Mouse (Mus musculus): ENCODE data around the gene 3110021N24Rik. TPM values are rescaled to one million over a fixed set of nuclear protein-coding genes. Genes with fewer than 3 reads are reported as not detected.

The 3110021N24Rik gene
- polyA plus RNA-seq, 1 experiment from 2014 or later, result 1.8 TPM

- Histone ChIP-seq H3K36me3 (no peaks in the 10 kb centered on the region), H3K4me2 (no peak overlapping the region), H3K9ac (no peak overlapping the region), H3K4me1 (replicated peaks) (peaks cover 9% of the 10 kb centered on the region), H3K4me3 (no peak overlapping the region), H3K27ac (no peak overlapping the region), H3K27me3 (no peaks in the 10 kb centered on the region), H3K9me3 (replicated peaks) (no peaks in the 10 kb centered on the region)
- 39% methylated on average over 4 of the region's 4 CpGs for whole genome bisulfite sequencing
- no peak for ATAC-seq (replicated peaks; ENCODE audit: insufficient number of reproducible peaks, insufficient read depth, low FRiP score, low read depth)
These were observed 77.3 kb downstream of the 3110021N24Rik start for GRCm38 (mm10) chr4:108796701-108797100.

GRCm38 (mm10) chr4:108798083-108798830 lies 78.8 kb downstream of the 3110021N24Rik start:
- Histone ChIP-seq H3K27me3 (no peaks in the 10 kb centered on the region), H3K36me3 (no peaks in the 10 kb centered on the region), H3K4me2 (no peak overlapping the region), H3K9ac (no peak overlapping the region), H3K4me3 (no peak overlapping the region), H3K27ac (no peak overlapping the region), H3K9me3 (replicated peaks) (no peaks in the 10 kb centered on the region), H3K4me1 (replicated peaks) (peaks cover 11% of the 10 kb centered on the region)
- 50% methylated on average over 2 of the region's 2 CpGs for WGBS
- no peak for ATAC-seq (replicated peaks; ENCODE audit: insufficient number of reproducible peaks, insufficient read depth, low FRiP score, low read depth)

- 0 out of 2 replicates have a peak, but pooled peaks cover 2% of the 10 kb centered on the region for H3K4me1 ChIP-seq (replicated peaks)
- H3K4me3 ChIP-seq, result no peak overlapping the region
- H3K36me3 ChIP-seq, result no peaks in the 10 kb centered on the region
- H3K27me3 ChIP-seq, result no peaks in the 10 kb centered on the region
- ATAC-seq (replicated peaks; ENCODE audit: insufficient number of reproducible peaks, insufficient read depth, low FRiP score, low read depth), result no peak
- H3K4me2 ChIP-seq, result no peak overlapping the region
- 85% methylated on average over 2 of the region's 2 CpGs for WGBS
- H3K9ac ChIP-seq, result no peak overlapping the region
- H3K9me3 ChIP-seq (replicated peaks), result no peaks in the 10 kb centered on the region
- no peak overlapping the region for H3K27ac ChIP-seq
These were observed 84.1 kb downstream of the 3110021N24Rik start for GRCm38 (mm10) chr4:108803535-108803934.

GRCm38 (mm10) chr4:108811142-108811541 lies 91.7 kb downstream of the 3110021N24Rik start:
- 62% methylated on average over 4 of the region's 4 CpGs for WGBS
- Histone ChIP-seq H3K9ac (no peak overlapping the region), H3K27ac (no peak overlapping the region), H3K4me1 (replicated peaks) (no peaks in the 10 kb centered on the region), H3K4me2 (no peak overlapping the region), H3K4me3 (no peak overlapping the region), H3K27me3 (no peaks in the 10 kb centered on the region), H3K36me3 (peaks cover 9% of the 10 kb centered on the region; the same call in 1 of the 2 replicates), H3K9me3 (replicated peaks) (no peaks in the 10 kb centered on the region)
- ATAC-seq (replicated peaks; ENCODE audit: insufficient number of reproducible peaks, insufficient read depth, low FRiP score, low read depth), result no peak

GRCm38 (mm10) chr4:108811550-108811949 lies 92.1 kb downstream of the 3110021N24Rik start:
- Histone ChIP-seq H3K9ac (no peak overlapping the region), H3K4me1 (replicated peaks) (no peaks in the 10 kb centered on the region), H3K4me3 (no peak overlapping the region), H3K27me3 (no peaks in the 10 kb centered on the region), H3K9me3 (replicated peaks) (no peaks in the 10 kb centered on the region), H3K36me3 (peaks cover 9% of the 10 kb centered on the region; the same call in 1 of the 2 replicates), H3K27ac (no peak overlapping the region), H3K4me2 (no peak overlapping the region)
- WGBS, result 76% methylated on average over 6 of the region's 6 CpGs
- no peak for ATAC-seq (replicated peaks; ENCODE audit: insufficient number of reproducible peaks, insufficient read depth, low FRiP score, low read depth)

GRCm38 (mm10) chr4:108825677-108826076 lies 106.2 kb downstream of the 3110021N24Rik start:
- Histone ChIP-seq H3K36me3 (peaks cover 59% of the 10 kb centered on the region), H3K4me3 (no peak overlapping the region), H3K27me3 (no peaks in the 10 kb centered on the region), H3K4me2 (no peak overlapping the region), H3K9ac (no peak overlapping the region), H3K4me1 (replicated peaks) (no peaks in the 10 kb centered on the region), H3K27ac (no peak overlapping the region), H3K9me3 (replicated peaks) (no peaks in the 10 kb centered on the region)
- ATAC-seq (replicated peaks; ENCODE audit: insufficient number of reproducible peaks, insufficient read depth, low FRiP score, low read depth), result no peak
- WGBS, result 90% methylated on average over 3 of the region's 3 CpGs

GRCm38 (mm10) chr4:108826096-108826495 lies 106.6 kb downstream of the 3110021N24Rik start:
- Histone ChIP-seq H3K36me3 (peaks cover 58% of the 10 kb centered on the region), H3K4me2 (no peak overlapping the region), H3K9me3 (replicated peaks) (no peaks in the 10 kb centered on the region), H3K4me1 (replicated peaks) (no peaks in the 10 kb centered on the region), H3K9ac (no peak overlapping the region), H3K27ac (no peak overlapping the region), H3K4me3 (no peak overlapping the region), H3K27me3 (no peaks in the 10 kb centered on the region)
- 80% methylated on average over 1 of the region's 1 CpGs for WGBS
- no peak for ATAC-seq (replicated peaks; ENCODE audit: insufficient number of reproducible peaks, insufficient read depth, low FRiP score, low read depth)

- H3K9me3 ChIP-seq (replicated peaks), result no peaks in the 10 kb centered on the region
- WGBS, result 71% methylated on average over 2 of the region's 2 CpGs
- H3K27ac ChIP-seq, result no peak overlapping the region
- no peak overlapping the region for H3K4me2 ChIP-seq
- H3K4me3 ChIP-seq, result no peak overlapping the region
- H3K9ac ChIP-seq, result no peak overlapping the region
- ATAC-seq (replicated peaks; ENCODE audit: insufficient number of reproducible peaks, insufficient read depth, low FRiP score, low read depth), result no peak
- H3K36me3 ChIP-seq, result peaks cover 56% of the 10 kb centered on the region
- 0 out of 2 replicates have a peak, but pooled peaks cover 2% of the 10 kb centered on the region for H3K4me1 ChIP-seq (replicated peaks)
- no peaks in the 10 kb centered on the region for H3K27me3 ChIP-seq
These were observed 107.2 kb downstream of the 3110021N24Rik start for GRCm38 (mm10) chr4:108826643-108827042.

GRCm38 (mm10) chr4:108830698-108831097 lies 111.2 kb downstream of the 3110021N24Rik start:
- no peak overlapping the region for H3K4me3 ChIP-seq
- WGBS, result 84% methylated on average over 1 of the region's 1 CpGs
- no peaks in the 10 kb centered on the region for H3K9me3 ChIP-seq (replicated peaks)
- H3K4me1 ChIP-seq (replicated peaks), result peaks cover 13% of the 10 kb centered on the region
- H3K9ac ChIP-seq, result no peak overlapping the region
- H3K36me3 ChIP-seq, result peaks cover 26% of the 10 kb centered on the region
- peak overlapping the region; percentile 100 for H3K27ac ChIP-seq
- ATAC-seq (replicated peaks; ENCODE audit: insufficient number of reproducible peaks, insufficient read depth, low FRiP score, low read depth), result no peak
- no peaks in the 10 kb centered on the region for H3K27me3 ChIP-seq
- H3K4me2 ChIP-seq, result peak overlapping the region; percentile 61

Other genes starting within 250 kb of the 3110021N24Rik start
- gene Prpf38a, start 140.3 kb upstream of the 3110021N24Rik start, polyA plus RNA-seq (2015; fragmentation: Nextera tagmentation; extraction: Ambion mirVana), result 53.3 and 56.1 TPM in 2 replicates
- gene Orc1, start 140.2 kb upstream of the 3110021N24Rik start, polyA plus RNA-seq (2015; fragmentation: Nextera tagmentation; extraction: Ambion mirVana), result 3.1 and 4.7 TPM in 2 replicates
- gene Cc2d1b, start 99.7 kb upstream of the 3110021N24Rik start, polyA plus RNA-seq (2015; fragmentation: Nextera tagmentation; extraction: Ambion mirVana), result 15.9 and 18.9 TPM in 2 replicates
- gene Zfyve9, start 61.1 kb downstream of the 3110021N24Rik start, polyA plus RNA-seq (2015; fragmentation: Nextera tagmentation; extraction: Ambion mirVana), result 2.8 and 3.0 TPM in 2 replicates
- gene Btf3l4, start 114.0 kb downstream of the 3110021N24Rik start, polyA plus RNA-seq (2015; fragmentation: Nextera tagmentation; extraction: Ambion mirVana), result 135 and 166 TPM in 2 replicates
- 107 and 122 TPM in 2 replicates for gene Txndc12, start 115.0 kb downstream of the 3110021N24Rik start, polyA plus RNA-seq (2015; fragmentation: Nextera tagmentation; extraction: Ambion mirVana)
- gene Kti12, start 128.1 kb downstream of the 3110021N24Rik start, polyA plus RNA-seq (2015; fragmentation: Nextera tagmentation; extraction: Ambion mirVana), result 21.3 and 28.2 TPM in 2 replicates
- 1.3 and 1.8 TPM in 2 replicates for gene A730015C16Rik, start 129.0 kb downstream of the 3110021N24Rik start, polyA plus RNA-seq (2015; fragmentation: Nextera tagmentation; extraction: Ambion mirVana)
- gene Rab3b, start 159.4 kb downstream of the 3110021N24Rik start, polyA plus RNA-seq (2015; fragmentation: Nextera tagmentation; extraction: Ambion mirVana), result 4.5 and 11.2 TPM in 2 replicates

Data from heart, embryonic 15.5 days (tissue).